Mouse (Mus musculus) neural tube, embryonic 11.5 days (tissue): ENCODE data around the gene Adh1. TPM values are rescaled to one million over a fixed set of nuclear protein-coding genes. Genes with fewer than 3 reads are reported as not detected.

Source experiments
- ATAC-seq: fragments of 200-750 bp; cut with Nextera tagmentation; 2 replicates; pipeline ENCODE4 v1.8.0; 2017; ENCODE audit warnings: moderate number of reproducible peaks, mild to moderate bottlenecking, moderate TSS enrichment, moderate library complexity; ENCODE audit not compliant: insufficient read depth, low FRiP score, low TSS enrichment
- DNase-seq: peaks from one replicate; pipeline ENCODE4 v3.0.0-alpha.2; 2015; ENCODE audit warnings: low spot score
- H3K27ac ChIP-seq: fragments of 300-500 bp; sonication (generic); 2 replicates; pipeline ENCODE4 v1.5.1; 2014; ENCODE audit warnings: low read depth, mild to moderate bottlenecking, low read length
- H3K27me3 ChIP-seq: fragments of 300-500 bp; sonication (generic); 2 replicates; pipeline ENCODE4 v1.6.1; 2014; ENCODE audit warnings: mild to moderate bottlenecking, low read length, mixed read lengths; ENCODE audit not compliant: control insufficient read depth, insufficient read depth
- H3K36me3 ChIP-seq: fragments of 300-500 bp; sonication (generic); 2 replicates; pipeline ENCODE4 v1.6.1; 2014; ENCODE audit warnings: mild to moderate bottlenecking, low read length, moderate library complexity, mixed read lengths; ENCODE audit not compliant: control insufficient read depth, insufficient read depth
- H3K4me1 ChIP-seq: fragments of 300-500 bp; sonication (generic); 2 replicates; pipeline ENCODE4 v1.6.1; 2014; ENCODE audit warnings: low read length, mixed read lengths; ENCODE audit not compliant: control insufficient read depth, insufficient read depth
- H3K4me2 ChIP-seq: fragments of 300-500 bp; sonication (generic); 2 replicates; pipeline ENCODE4 v1.6.1; 2014; ENCODE audit warnings: low read depth, mild to moderate bottlenecking, moderate library complexity
- H3K4me3 ChIP-seq: fragments of 300-500 bp; sonication (generic); 2 replicates; pipeline ENCODE4 v1.5.1; 2014; ENCODE audit warnings: low read depth, low read length
- H3K9ac ChIP-seq: fragments of 300-500 bp; sonication (generic); 2 replicates; pipeline ENCODE4 v1.6.1; 2014; ENCODE audit warnings: mild to moderate bottlenecking, low read length
- H3K9me3 ChIP-seq: fragments of 300-500 bp; sonication (generic); 2 replicates; pipeline ENCODE4 v1.6.1; 2016; ENCODE audit warnings: low read length; ENCODE audit not compliant: control insufficient read depth
- WGBS: fragments of 180-500 bp; shearing (Covaris S2); extraction: QIAGEN DNeasy Blood & Tissue Kit; methylation state at CpG from one replicate; pipeline ENCODE4 v1.1.7; 2014; 5-methylcytosine and 5-hydroxymethylcytosine counted together
- polyA plus RNA-seq: library from polyadenylated mRNA; unstranded; fragments of >200 nt; fragmentation: Nextera tagmentation; extraction: Ambion mirVana; gene quantifications from 2 replicates; pipeline ENCODE4 v1.2.1, GENCODE M21; 2014

Adh1 gene
- polyA plus RNA-seq, 1 experiment from 2014 or later = 2.1 TPM

GRCm38 (mm10) chr3:138305486-138306289, 44.9 kb downstream of the Adh1 start:
- no peaks in the 10 kb centered on the region for H3K27me3 ChIP-seq
- ATAC-seq = no peak
- H3K9ac ChIP-seq = no peak overlapping the region
- WGBS = 59% methylated on average over 10 of the region's 10 CpGs
- H3K4me1 ChIP-seq = no peaks in the 10 kb centered on the region
- no peak overlapping the region for H3K27ac ChIP-seq
- no peaks in the 10 kb centered on the region for H3K9me3 ChIP-seq
- DNase-seq = no peak
- H3K4me2 ChIP-seq = no peak overlapping the region
- H3K36me3 ChIP-seq = no peaks in the 10 kb centered on the region
- no peak overlapping the region for H3K4me3 ChIP-seq

GRCm38 (mm10) chr3:138306290-138306683, 45.5 kb downstream of the Adh1 start:
- WGBS = 50% methylated on average over 8 of the region's 8 CpGs
- no peak overlapping the region for H3K9ac ChIP-seq
- no peaks in the 10 kb centered on the region for H3K9me3 ChIP-seq
- no peak overlapping the region for H3K4me3 ChIP-seq
- ATAC-seq (no peak), DNase-seq (no peak)
- no peaks in the 10 kb centered on the region for H3K4me1 ChIP-seq
- H3K4me2 ChIP-seq = no peak overlapping the region
- no peak overlapping the region for H3K27ac ChIP-seq
- H3K36me3 ChIP-seq = no peaks in the 10 kb centered on the region
- H3K27me3 ChIP-seq = no peaks in the 10 kb centered on the region

- Histone ChIP-seq H3K27me3 (no peaks in the 10 kb centered on the region), H3K27ac (no peak overlapping the region), H3K36me3 (no peaks in the 10 kb centered on the region), H3K9ac (no peak overlapping the region), H3K4me3 (no peak overlapping the region), H3K4me1 (no peaks in the 10 kb centered on the region), H3K4me2 (no peak overlapping the region), H3K9me3 (no peaks in the 10 kb centered on the region)
- ATAC-seq = no peak
- WGBS = 91% methylated on average over 8 of the region's 8 CpGs
- no peak for DNase-seq
These were observed 49.1 kb downstream of the Adh1 start for GRCm38 (mm10) chr3:138309910-138310309.

DNA sequence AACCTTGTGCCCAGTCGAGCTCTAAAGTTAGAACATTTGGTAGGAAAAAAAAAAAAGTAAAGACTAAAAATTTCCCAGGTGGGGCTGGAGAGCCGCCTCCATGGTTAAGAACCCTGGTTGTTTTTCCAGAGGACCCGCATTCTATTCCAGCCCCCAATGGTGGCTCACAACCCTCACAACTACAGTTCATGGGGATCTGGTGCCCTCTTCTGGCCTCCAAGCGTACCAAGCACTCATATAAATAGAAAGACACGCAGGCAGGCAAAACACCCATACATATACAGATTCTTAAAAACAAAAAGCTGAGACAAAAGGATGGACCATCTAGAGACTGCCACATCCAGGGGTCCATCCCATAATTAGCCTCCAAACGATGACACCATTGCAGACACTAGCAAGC, 50.2 kb downstream of the Adh1 start:
- no peaks in the 10 kb centered on the region for H3K27me3 ChIP-seq
- no peak overlapping the region for H3K4me2 ChIP-seq
- H3K36me3 ChIP-seq = no peaks in the 10 kb centered on the region
- no peak overlapping the region for H3K9ac ChIP-seq
- no peaks in the 10 kb centered on the region for H3K9me3 ChIP-seq
- H3K4me3 ChIP-seq = no peak overlapping the region
- no peak for ATAC-seq
- no peak overlapping the region for H3K27ac ChIP-seq
- DNase-seq = no peak
- WGBS = 78% methylated on average over 6 of the region's 6 CpGs
- H3K4me1 ChIP-seq = no peaks in the 10 kb centered on the region

DNA sequence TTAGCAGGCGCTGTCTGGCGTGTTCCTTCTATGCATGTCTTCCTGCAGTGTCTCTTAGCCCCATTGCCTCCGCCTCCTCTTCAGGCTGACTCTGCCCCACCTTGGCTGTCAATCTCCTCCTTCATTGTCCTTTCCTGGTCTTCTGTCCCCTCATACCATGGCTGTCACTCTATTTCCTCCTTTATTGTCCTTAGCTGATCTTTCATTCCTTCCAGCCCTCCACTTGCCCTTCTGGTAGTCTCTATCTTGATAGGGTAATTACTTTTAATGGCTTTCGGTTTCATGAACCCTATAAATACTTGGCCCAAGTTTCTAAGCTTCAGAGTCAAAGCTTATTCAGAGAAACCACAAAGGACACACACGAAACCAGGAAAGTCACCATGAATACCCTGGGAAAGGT, 52.2 kb downstream of the Adh1 start, which contains the start of gene Adh6a:
Adh6a (plus strand) TSS at position 322 of the 400 bp plus-strand sequence.
- Histone ChIP-seq H3K27me3 (no peaks in the 10 kb centered on the region), H3K27ac (no peak within 1 kb of the TSS), H3K4me1 (no peaks in the 10 kb centered on the region), H3K4me3 (no peak within 1 kb of the TSS), H3K4me2 (no peak within 1 kb of the TSS), H3K36me3 (no peaks in the 10 kb centered on the region), H3K9ac (no peak within 1 kb of the TSS), H3K9me3 (no peaks in the 10 kb centered on the region)
- DNase-seq = no peak
- no peak for ATAC-seq
- WGBS = 89% methylated on average over 5 of the region's 5 CpGs

GRCm38 (mm10) chr3:138316908-138317472, 56.2 kb downstream of the Adh1 start:
- Histone ChIP-seq H3K9me3 (no peaks in the 10 kb centered on the region), H3K36me3 (no peaks in the 10 kb centered on the region), H3K27ac (no peak overlapping the region), H3K4me2 (no peak overlapping the region), H3K27me3 (no peaks in the 10 kb centered on the region), H3K9ac (no peak overlapping the region), H3K4me3 (no peak overlapping the region), H3K4me1 (no peaks in the 10 kb centered on the region)
- no peak for DNase-seq
- WGBS = 93% methylated on average over 2 of the region's 2 CpGs
- ATAC-seq = no peak

- Histone ChIP-seq H3K27me3 (no peaks in the 10 kb centered on the region), H3K27ac (no peak overlapping the region), H3K4me3 (no peak overlapping the region), H3K4me2 (no peak overlapping the region), H3K36me3 (no peaks in the 10 kb centered on the region), H3K4me1 (no peaks in the 10 kb centered on the region), H3K9me3 (no peaks in the 10 kb centered on the region), H3K9ac (no peak overlapping the region)
- no peak for ATAC-seq
- DNase-seq = no peak
- 87% methylated on average over 17 of the region's 17 CpGs for WGBS
These were observed 64.2 kb downstream of the Adh1 start for GRCm38 (mm10) chr3:138325001-138325400.

- Histone ChIP-seq H3K9me3 (no peaks in the 10 kb centered on the region), H3K4me3 (no peak overlapping the region), H3K36me3 (no peaks in the 10 kb centered on the region), H3K4me1 (no peaks in the 10 kb centered on the region), H3K9ac (no peak overlapping the region), H3K27me3 (no peaks in the 10 kb centered on the region), H3K4me2 (no peak overlapping the region), H3K27ac (no peak overlapping the region)
- ATAC-seq = no peak
- 92% methylated on average over 6 of the region's 6 CpGs for WGBS
- DNase-seq = no peak
These were observed 64.7 kb downstream of the Adh1 start for GRCm38 (mm10) chr3:138325466-138325865.

DNA sequence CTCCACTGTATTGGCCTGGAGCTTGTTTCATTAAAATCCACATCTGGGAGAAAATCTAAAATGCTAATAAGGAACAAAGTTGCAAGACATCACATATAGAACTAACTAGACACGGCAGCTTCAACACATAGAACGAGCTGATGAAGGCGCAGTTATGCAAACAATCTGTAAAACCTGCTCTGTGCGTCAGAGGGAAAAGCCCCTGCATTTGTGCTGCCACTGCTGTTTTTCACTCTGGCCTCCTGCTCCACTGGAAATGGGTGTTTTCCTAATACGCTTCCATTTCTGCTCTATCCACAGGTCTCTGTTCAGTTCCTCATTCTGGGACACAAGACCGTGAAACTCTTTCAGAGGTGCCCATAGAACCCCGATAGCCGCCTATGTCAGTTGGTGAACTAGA, 73.1 kb downstream of the Adh1 start:
- no peak overlapping the region for H3K9ac ChIP-seq
- H3K4me2 ChIP-seq = no peak overlapping the region
- no peaks in the 10 kb centered on the region for H3K36me3 ChIP-seq
- H3K27me3 ChIP-seq = no peaks in the 10 kb centered on the region
- ATAC-seq = no peak
- WGBS = 81% methylated on average over 8 of the region's 8 CpGs
- H3K27ac ChIP-seq = no peak overlapping the region
- H3K4me1 ChIP-seq = no peaks in the 10 kb centered on the region
- DNase-seq = no peak
- no peak overlapping the region for H3K4me3 ChIP-seq
- H3K9me3 ChIP-seq = no peaks in the 10 kb centered on the region
